Mouse (Mus musculus): ENCODE data around the gene Prpf3.
"Not testable (repeated sequence)": the region's sequence is repeated elsewhere in the genome, so short reads cannot be mapped to it uniquely, and the experiment has no call there.

The Prpf3 gene

DNA sequence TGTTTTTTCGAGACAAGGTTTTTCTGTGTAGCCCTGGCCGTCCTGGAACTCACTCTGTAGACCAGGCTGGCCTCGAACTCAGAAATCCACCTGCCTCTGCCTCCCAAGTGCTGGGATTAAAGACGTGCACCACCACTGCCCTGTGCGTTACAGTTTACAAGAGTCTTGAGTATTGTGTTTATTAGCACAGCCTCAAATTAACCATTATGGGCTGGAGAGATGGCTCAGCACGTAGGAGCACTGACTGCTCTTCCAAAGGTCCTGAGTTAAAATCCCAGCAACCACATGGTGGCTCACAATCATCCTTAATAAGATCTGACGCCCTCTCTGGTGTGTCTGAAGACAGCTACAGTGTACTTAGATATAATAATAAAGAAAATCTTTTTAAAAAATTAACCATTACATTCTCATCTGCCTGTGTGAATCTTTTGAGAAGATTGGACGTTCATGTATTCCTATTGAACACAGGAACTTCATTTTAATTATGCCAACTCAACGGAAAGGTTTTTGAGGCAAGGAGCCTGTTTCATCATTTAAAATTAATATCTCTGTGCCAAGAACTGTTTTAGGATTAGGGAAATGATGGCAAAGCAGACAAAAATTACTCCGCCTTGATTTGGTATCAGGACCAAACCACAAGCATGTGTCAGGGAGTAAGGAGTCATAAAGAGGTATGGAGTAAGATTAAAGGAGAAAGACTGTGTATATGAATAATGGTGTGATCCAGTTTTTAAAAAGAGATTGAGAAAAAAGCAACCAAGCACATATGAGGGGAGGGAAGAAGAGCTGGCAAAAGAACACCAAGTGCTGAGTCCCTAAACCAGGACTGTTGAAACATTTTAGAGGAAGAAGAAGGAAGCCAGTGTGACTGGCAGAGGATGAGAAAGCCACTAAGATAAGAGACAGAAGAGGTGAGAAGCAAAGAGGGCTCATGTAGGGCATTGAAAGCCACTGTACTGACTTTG lies 35.4 kb downstream of the Prpf3 start:
- peak in 1 of 2 experiments; percentile 7 for DNase-seq

DNA sequence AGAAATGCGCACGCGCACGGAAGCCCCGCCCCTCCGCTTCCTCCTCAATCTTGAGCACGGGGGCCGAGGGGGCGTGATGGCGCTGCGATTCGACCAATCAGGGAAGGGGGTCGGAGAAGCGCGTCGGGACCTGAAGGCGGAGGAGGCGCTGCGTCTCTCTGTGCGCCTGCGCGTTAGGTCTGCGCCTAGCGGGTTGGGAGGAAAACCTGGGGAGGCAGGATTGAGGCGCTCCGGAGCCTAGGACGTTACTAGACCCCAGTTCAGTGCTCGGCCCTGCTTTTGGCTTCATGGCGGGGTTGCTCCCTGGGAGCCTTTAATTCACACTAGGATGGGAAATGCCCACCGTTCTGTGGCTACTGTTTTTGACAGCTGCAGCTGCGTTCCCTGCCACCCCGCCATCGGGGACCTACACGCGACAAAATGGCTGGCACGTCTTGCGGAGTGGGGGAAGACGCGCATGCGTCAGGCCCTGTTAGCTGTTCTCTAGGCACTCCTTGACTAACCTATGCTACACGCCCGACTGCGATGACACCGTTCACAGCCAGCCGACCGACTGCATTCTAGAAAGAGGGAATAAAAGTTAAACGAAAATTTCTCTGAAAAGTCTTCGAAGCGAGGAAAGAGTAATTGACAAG lies 36.2 kb downstream of the Prpf3 start:
- peak; percentile 100 for DNase-seq

DNA sequence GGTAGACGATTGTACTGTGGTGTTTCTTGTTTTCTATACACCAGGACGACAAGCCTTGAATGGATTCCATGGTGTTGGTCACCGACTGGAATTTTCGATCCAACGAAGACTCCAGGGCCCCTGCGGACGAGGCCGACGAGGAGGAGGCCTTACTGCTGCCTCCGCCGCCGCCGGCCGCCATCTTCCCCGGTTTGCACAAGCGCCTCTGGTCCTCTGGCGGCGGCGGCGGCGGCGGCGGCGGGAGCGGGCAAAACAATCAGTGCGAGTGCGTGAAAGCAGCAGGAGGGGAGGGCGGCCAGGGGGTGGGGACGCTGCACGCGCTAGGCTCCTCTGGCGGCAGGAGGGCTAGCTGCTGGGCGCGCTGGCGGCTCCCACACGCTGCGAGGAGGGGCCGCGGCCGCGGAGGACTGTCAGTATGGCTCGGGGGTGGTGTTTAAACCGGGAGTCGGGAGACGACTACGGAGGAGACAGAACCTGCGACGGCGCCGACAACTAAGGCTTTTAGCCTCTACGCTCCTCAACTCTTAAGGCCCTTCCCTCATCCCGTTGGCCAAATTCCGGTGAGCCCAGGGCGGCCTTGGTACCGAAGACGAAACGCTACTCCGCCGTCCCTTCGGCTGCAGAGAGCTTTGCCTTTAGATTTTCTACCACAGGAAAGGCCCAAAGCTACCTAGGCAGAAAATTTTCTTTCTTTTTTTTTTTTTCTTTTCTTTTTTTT lies 37.0 kb downstream of the Prpf3 start, which contains the start of gene Rprd2:
Rprd2 (minus strand) TSS at position 293 of the 718 bp plus-strand sequence.
- peak; percentile 71 to 77 for DNase-seq

DNA sequence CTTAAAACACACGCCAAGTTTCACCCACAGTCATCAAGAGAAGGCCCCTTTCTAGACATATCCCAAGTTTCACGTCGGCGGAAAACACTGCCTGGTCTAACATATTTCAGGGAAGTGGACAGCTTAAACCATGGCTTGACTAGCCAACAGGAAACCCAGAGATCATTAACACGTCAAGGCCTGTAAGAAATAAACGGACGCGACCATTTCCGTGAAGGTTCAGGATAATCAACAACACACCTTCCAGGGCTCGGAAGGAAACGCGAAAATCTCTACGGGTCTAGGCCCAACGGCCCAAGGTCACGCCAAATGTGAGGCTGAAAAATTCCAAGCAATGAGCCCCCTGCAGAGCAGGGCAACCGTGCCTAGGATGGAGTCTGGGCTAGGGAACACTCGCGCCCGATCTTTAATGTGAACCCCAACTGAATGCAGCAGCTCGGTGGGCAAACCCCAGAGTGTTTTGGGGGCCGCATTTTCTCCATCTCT lies 37.6 kb downstream of the Prpf3 start:
- DNase-seq, result peak; percentile 40 to 42

DNA sequence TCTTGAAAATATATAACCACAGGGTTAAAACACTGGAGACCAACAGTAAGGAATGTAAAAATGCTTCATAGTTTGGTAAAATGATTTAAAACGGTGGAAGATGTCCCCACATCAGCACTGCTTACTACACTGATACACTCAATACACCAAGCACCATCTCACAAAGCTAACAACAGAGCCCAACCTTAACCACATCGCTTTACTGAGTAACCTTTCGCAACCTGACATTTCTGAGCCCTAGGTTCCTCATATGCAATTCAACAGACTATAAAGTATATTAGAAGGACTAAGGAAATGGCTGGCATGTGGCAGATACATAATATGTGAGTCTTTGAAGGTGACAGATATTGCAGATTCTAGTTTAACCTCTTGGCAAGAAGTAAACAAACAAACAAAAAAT lies 39.0 kb downstream of the Prpf3 start:
- DNase-seq, result no peak

DNA sequence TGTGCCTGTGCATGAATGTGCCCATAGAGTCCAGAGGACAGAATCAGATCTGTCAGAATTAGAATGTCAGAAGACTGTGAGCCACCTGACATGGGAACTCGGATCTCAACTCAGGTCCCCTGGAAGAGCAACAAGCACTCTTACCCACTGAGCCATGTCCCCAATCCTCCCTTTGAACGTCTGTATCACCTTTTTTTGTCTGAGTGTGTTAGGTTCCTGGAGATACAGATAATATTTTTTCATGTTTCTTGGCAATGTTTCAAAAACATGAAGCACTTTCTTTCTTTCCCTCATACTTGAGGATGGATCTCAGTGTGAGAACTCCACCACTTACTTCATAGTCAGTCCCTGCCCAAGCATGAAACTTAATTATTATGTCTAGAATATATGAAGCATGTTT lies 47.3 kb downstream of the Prpf3 start:
- no peak for DNase-seq

DNA sequence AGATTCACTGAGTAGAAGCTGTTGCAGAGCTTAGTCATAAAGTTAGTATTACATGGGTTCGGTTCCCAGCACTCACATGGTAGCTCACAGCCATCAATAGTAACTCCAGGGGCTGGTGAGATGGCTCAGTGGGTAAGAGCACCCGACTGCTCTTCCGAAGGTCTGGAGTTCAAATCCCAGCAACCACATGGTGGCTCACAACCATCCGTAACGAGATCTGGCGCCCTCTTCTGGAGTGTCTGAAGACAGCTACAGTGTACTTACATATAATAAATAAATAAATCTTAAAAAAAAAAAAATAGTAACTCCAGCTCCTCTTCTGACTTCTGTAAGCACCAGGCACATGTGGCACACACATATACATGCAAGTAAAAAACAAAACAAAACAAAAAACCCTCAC lies 48.1 kb downstream of the Prpf3 start:
- DNase-seq, result not testable (repeated sequence)

DNA sequence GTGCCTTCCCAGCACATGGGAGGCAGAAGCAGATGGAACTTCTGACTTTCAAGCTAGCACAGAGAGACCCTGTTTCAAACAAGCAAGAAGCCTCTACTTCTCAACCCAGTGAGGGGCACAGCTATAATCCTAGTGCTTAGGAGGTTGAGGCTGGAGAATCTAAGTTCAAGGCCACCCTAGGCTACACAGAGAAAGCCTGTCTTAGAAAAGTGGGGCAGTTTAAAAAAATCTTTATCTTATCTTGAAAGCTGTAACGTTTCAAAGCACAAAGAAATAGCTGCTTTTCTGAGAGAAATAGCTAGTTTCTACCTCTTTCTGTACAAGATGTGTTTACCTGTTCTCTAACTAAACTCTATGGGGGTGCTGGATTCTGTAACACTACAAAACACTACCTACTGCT lies 49.0 kb downstream of the Prpf3 start:
- no peak for DNase-seq

DNA sequence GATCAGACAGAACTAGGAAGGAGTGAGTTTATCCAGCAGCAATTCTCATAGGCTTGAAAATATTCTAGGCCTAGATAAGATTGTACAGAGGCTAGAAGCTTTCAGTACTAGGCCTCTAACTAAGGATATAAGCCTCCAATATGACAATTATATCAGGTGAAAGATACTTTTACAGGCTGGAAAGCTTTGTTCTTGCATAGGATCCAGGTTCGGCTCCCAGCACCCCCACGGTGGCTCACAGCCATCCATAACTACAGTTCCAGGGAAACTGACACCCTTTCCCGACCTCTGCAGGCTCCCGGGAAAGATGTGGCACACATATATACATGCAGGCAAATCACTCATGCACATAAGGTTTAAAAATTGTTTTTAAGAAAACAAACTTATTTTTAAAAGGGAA lies 51.8 kb downstream of the Prpf3 start:
- DNase-seq, result no peak

DNA sequence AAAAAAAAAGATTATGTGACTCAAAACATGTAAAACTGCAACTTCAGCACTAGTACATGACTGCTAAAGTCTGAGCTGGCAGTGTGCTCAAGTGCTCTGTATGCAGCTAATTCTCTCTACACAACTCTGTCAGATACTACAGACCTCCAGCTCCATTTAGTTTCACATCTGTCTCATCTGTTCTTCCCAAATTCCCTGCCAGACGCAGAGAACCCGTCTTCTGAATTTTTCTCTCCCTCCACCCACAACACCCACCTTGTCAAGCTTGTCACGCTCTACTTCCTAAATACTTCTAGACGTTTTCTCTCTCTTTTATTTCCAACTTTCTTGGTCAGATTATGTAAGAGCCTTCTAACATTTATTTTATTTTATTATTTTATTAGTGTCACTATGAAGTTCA lies 56.9 kb downstream of the Prpf3 start:
- DNase-seq, result no peak

DNA sequence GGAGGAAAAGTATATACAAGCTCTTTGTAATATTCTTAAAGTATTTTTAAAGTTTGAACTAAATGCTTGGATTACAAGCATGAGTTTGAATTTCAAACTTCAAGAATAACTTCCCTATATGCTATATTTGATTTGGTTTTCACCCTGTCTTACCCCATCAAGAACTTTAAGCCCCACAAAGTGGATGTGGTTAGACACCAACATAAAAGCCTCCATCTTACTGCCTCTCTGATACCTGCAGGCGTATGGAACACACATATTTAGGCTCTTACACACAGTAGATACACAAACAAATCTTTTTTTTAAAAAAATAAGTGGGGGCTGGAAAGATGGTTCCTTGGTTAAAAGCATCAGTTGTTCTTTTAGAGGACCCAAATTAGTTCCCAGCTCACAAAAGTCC lies 61.4 kb downstream of the Prpf3 start:
- no peak for DNase-seq

DNA sequence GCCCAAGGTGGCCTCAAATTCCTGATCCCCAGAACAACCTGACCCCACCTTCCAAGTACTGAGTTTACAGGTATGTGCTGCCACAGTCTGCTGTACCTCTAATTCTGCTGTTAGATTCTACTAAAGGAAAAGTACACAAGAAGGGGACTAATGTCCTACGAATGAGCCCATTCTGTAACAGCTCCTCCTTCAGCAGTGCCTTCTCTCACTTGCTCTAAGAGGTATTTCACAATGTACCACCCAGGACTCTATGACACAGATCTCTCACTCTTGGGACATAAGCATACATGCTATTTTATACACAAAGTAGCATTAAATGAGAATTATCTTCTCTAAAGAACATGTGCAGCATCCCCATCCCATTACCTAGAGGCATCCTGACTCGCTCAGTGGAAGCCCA lies 62.0 kb downstream of the Prpf3 start:
- no peak for DNase-seq

DNA sequence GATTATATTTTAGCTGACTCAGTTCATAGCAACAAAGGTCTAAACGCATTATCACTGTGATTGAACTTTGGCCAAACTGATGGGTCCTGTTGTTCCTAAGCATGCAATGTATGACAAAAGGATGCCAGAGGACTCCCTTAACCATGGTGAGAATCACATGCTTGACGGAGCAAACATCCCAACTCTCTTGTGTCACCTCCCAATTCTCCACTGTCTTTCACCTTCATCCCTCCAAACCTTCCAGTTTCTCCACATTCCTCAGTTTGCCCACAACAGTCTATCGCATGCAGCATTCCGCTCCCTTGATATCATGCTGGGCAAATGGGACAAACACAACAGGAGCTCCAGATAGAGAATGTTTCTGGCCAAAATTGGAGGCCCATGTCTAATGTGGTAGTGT lies 70.2 kb downstream of the Prpf3 start:
- no peak for DNase-seq

All from lung, adult 18-20 months (tissue).